Mouse (Mus musculus) v-Abl transformed pro-B cells (cell line): Measurements from ENCODE around the gene Tspan15.

Source experiments
- in situ Hi-C, 2 experiments: fragments of 400-800 bp; cut with MboI; formaldehyde crosslinking; loops; one replicate each; pipeline ENCODE4 v1.15.1; 2025; ENCODE audit not compliant: unreplicated experiment in 2 of 2

The Tspan15 gene

GRCm38 (mm10) chr10:62230708-62231394 lies at the start of gene Tspan15:
Gene Tspan15 (minus strand): TSS chr10:62231251.
- in situ Hi-C loops, result no loop called here

DNA sequence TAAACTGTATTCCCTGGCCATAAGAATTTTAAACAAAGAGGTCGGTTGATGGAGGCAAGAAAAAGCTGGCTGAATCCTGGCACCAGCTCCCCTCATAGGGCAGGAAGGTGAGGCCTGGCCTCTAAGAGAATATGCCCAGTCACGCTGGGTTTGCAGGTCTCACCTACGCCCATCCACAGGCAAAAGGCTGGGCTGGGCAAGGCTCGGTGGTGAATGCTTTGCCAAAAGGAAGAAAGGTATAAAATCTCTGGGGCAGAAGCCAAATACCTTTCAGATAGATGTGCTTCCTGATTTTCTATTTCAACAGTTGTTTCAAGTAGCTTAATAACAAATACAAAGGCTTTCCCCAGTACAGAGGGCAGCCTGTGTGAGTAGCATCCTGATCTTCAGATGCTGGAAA lies 48.6 kb upstream of the Tspan15 start:
- in situ Hi-C loops, result loop anchor here in 1 of 2 experiments (5.0 to 10.0 kb wide), 3 partner anchors 65 to 208 kb away; partner anchors contain the start of gene Vps26a

GRCm38 (mm10) chr10:62279066-62279465 lies 48.0 kb upstream of the Tspan15 start:
- in situ Hi-C loops, result loop anchor here in 1 of 2 experiments (5.0 to 10.0 kb wide), 2 partner anchors 106 to 208 kb away; partner anchors contain the start of gene Vps26a

GRCm38 (mm10) chr10:62277499-62278293 lies 46.6 kb upstream of the Tspan15 start:
- in situ Hi-C loops, result loop anchor here in 1 of 2 experiments (5.0 to 10.0 kb wide), 2 partner anchors 107 to 210 kb away; partner anchors contain the start of gene Vps26a

DNA sequence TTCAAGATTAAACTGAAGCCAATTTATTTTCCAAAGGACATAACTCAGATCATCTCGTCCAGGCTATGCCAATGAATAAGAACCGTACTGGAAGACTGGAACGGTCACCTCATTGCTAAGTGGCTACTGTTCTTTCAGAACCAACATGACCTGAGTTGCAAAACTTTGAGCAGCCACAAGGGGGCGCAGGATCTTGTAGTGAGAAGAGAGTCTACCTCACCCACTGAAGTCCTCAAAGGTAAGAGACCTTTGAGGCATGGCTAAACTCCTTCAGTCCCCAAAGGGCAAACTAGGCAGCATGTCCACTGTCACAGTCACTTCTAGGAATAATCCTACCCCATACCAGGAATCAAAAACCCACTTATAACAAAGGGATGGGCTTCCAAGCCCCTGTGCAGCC lies 44.2 kb upstream of the Tspan15 start:
- in situ Hi-C loops, result loop anchor here in 1 of 2 experiments (5.0 to 10.0 kb wide), 2 partner anchors 110 to 212 kb away; partner anchors contain the start of gene Vps26a

- in situ Hi-C loops, result no loop called here
These were observed 38.2 kb upstream of the Tspan15 start for GRCm38 (mm10) chr10:62269278-62269677.

GRCm38 (mm10) chr10:62264299-62264698 lies 33.2 kb upstream of the Tspan15 start:
- in situ Hi-C loops, result loop anchor here in 1 of 2 experiments (5.0 kb wide), 1 partner anchor 77 kb away; no protein-coding TSS in a partner anchor

- in situ Hi-C loops, result loop anchor here in 1 of 2 experiments (5.0 kb wide), 1 partner anchor 74 kb away; no protein-coding TSS in a partner anchor
These were observed 30.2 kb upstream of the Tspan15 start for GRCm38 (mm10) chr10:62261115-62261886.

DNA sequence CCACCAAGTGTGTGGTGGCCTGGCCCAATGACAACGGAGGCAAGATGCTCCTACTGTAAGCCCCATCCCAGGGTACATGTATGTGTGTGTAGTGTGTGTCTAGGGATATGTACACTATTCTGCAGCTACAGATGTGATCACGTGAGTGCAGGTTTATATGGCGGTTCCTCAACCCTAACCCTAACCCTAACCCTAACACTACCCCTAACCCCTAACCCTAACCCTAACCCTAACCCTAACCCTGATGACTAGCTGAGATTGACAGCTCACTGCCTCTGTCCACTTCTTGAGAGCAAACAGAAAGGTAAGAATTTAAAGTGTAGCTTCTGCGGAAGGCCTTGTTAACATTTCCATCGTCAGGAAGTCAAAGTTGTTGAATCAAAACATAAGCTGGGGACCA lies 27.2 kb upstream of the Tspan15 start:
- in situ Hi-C loops, result loop anchor here in 1 of 2 experiments (10.0 kb wide), 1 partner anchor 153 kb away; no protein-coding TSS in a partner anchor

- in situ Hi-C loops, result loop anchor here (5.0 to 10.0 kb wide), 2 partner anchors 60 to 148 kb away; no protein-coding TSS in a partner anchor
These were observed 21.6 kb upstream of the Tspan15 start for GRCm38 (mm10) chr10:62252496-62253235.

DNA sequence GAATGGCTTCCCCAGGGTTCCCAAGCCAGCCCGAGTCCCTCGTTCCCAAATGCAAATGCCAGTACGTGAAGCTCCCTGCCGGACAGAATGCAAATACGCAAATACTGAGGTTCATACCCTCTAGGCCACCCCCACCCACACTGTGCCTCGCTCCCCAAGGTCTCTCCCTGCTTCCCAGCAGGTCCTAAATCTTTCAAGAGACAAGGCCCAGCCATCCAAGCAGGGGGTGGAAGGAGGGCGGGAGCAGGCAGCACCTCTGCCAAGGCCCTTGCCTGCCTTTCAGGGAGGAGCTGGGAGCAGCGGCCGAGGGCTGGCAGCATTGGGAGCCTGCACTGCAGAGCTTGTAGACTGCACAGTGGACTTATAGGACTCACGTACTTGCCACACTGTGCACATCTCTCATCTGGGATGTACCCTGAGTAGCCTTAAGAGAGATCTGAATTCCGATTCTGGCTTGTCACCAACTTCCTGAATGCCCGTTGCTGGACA lies 21.0 kb upstream of the Tspan15 start, which contains the start of gene Tacr2:
Gene Tacr2 (plus strand): TSS at position 439 of the 489 bp plus-strand sequence.
- in situ Hi-C loops, result loop anchor here (5.0 to 10.0 kb wide), 2 partner anchors 60 to 147 kb away; no protein-coding TSS in a partner anchor

- in situ Hi-C loops, result no loop called here
These were observed 16.8 kb upstream of the Tspan15 start for GRCm38 (mm10) chr10:62247815-62248214.

DNA sequence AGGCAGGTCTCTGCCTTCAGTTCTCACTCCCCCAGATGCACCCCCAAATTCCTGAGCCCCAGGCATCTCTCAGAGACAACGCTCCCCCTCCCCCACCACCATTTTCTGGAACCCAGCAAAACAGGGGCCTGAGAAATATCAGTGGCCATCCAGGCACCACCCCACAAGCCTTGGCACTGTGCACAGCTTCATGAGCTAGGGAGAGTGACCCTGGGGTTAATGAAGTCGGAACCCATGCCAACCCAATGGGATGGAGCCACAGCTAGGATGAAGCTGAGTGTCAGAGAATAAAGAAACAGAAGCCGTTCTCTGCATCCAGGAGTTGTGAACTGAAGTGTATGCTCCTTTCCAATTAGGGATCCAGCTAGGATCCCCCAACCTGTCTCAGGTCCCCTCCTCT lies 16.1 kb upstream of the Tspan15 start:
- in situ Hi-C loops, result no loop called here

- in situ Hi-C loops, result no loop called here
These were observed 13.0 kb upstream of the Tspan15 start for GRCm38 (mm10) chr10:62244067-62244466.

DNA sequence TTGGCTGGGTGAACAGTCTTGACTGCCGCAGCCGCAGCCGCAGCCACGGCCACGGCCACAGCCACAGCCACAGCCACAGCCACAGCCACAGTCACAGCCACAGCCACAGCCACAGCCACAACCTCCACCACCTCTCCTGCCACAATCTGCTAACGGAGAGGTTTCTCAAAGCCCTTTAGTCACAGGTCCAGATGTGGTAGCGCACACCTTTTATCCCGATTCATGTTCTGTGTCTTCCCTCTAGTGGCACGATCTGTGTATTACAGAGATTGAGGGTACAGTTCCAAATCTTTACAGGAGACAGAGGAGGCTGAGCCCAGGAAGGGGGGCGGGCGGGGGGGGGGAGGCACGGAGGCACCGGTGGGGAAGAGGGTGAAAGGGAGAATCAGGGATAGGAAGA lies 11.8 kb upstream of the Tspan15 start:
- in situ Hi-C loops, result no loop called here

GRCm38 (mm10) chr10:62242358-62242757 lies 11.3 kb upstream of the Tspan15 start:
- in situ Hi-C loops, result no loop called here

DNA sequence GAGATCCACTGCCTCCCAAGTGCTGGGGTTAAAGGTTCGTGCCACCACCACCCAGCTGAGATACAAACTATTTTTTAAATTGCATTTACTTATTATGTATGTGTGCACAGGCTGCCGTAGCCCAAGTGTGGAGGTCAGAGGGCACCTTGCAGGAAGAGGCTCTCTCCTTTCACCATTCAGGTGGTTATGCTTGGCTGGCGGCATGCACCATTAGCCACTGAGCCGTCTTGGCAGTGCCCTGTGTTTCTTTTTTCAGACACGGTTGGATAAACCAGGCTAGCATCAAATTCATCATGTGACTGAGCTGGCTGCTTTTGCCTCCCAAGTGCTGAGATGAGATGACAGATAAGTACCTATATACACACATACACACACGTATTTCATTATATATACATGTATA lies 8.2 kb upstream of the Tspan15 start:
- in situ Hi-C loops, result no loop called here

DNA sequence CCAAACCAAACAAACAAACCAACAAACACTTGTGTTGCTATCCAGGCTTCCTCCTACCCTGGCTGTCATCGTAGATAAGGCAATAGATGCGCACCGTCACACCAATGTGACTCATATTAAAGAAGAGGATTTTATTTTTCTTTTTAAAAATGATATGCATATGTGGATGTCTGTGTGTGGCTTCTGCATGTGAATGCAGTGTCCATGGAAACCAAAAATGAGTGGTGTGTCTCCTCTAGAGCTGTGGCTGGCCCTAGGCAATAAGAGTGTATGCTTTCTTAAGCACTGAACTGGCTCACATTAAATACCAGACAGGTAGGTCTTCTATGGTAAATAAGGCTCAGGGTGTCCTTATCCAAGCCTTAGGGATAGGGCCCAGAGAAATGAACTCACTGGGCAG lies 7.6 kb upstream of the Tspan15 start:
- in situ Hi-C loops, result no loop called here

GRCm38 (mm10) chr10:62237205-62237604 lies 6.2 kb upstream of the Tspan15 start:
- in situ Hi-C loops, result no loop called here
